Mouse (Mus musculus) limb, embryonic 14.5 days (tissue): Measurements from ENCODE around the gene Selenow. TPM values are rescaled to one million over a fixed set of nuclear protein-coding genes. Genes with fewer than 3 reads are reported as not detected.

Source experiments
- ATAC-seq: fragments of 200-750 bp; cut with Nextera tagmentation; 2 replicates; pipeline ENCODE4 v1.8.0; 2017; ENCODE audit warnings: low read depth, moderate number of reproducible peaks, moderate TSS enrichment; ENCODE audit not compliant: low FRiP score
- DNase-seq: peaks from one replicate; pipeline ENCODE4 v3.0.0-alpha.2; 2015; ENCODE audit warnings: low spot score
- H3K27ac ChIP-seq: fragments of 300-500 bp; sonication (generic); replicated peaks from 2 replicates; pipeline ENCODE4 v1.5.1; 2014; ENCODE audit warnings: low read depth, mild to moderate bottlenecking, low read length, moderate library complexity, mixed read lengths
- H3K27me3 ChIP-seq: fragments of 300-500 bp; sonication (generic); 2 replicates; pipeline ENCODE4 v1.6.1; 2014; ENCODE audit warnings: low read length, mixed read lengths; ENCODE audit not compliant: control insufficient read depth, insufficient read depth
- H3K36me3 ChIP-seq: fragments of 300-500 bp; sonication (generic); 2 replicates; pipeline ENCODE4 v1.6.1; 2014; ENCODE audit warnings: mild to moderate bottlenecking, low read length, moderate library complexity, mixed read lengths; ENCODE audit not compliant: control insufficient read depth, insufficient read depth
- H3K4me1 ChIP-seq: fragments of 300-500 bp; sonication (generic); 2 replicates; pipeline ENCODE4 v1.6.1; 2014; ENCODE audit warnings: antibody characterized with exemption, low read length, mixed read lengths; ENCODE audit not compliant: control insufficient read depth, insufficient read depth
- H3K4me2 ChIP-seq: fragments of 300-500 bp; sonication (generic); replicated peaks from 2 replicates; pipeline ENCODE4 v1.6.1; 2014; ENCODE audit warnings: low read depth, mild to moderate bottlenecking, low read length, moderate library complexity; ENCODE audit not compliant: severe bottlenecking
- H3K4me3 ChIP-seq: fragments of 300-500 bp; sonication (generic); replicated peaks from 2 replicates; pipeline ENCODE4 v1.5.1; 2014; ENCODE audit warnings: low read length
- H3K9ac ChIP-seq: fragments of 300-500 bp; sonication (generic); 2 replicates; pipeline ENCODE4 v1.6.1; 2014; ENCODE audit warnings: mild to moderate bottlenecking, low read depth, low read length, moderate library complexity; ENCODE audit not compliant: severe bottlenecking
- H3K9me3 ChIP-seq: fragments of 300-500 bp; sonication (generic); 2 replicates; pipeline ENCODE4 v1.6.1; 2016; ENCODE audit warnings: low read length; ENCODE audit not compliant: control insufficient read depth
- POLR2A ChIP-seq: fragments of 200-500 bp; IDR thresholded peaks from 2 replicates; pipeline ENCODE4 v1.8.0; 2012; ENCODE audit warnings: inconsistent platforms, mild to moderate bottlenecking, moderate library complexity, borderline replicate concordance; ENCODE audit not compliant: insufficient read depth, insufficient read length; ENCODE audit errors: extremely low read depth
- WGBS: fragments of 180-500 bp; shearing (Covaris S2); extraction: QIAGEN DNeasy Blood & Tissue Kit; methylation state at CpG from one replicate; pipeline ENCODE4 v1.1.7; 2014; 5-methylcytosine and 5-hydroxymethylcytosine counted together
- polyA plus RNA-seq, 2 experiments: library from polyadenylated mRNA; depleted of rRNA in 1 of 2; stranded (reverse) in 1 of 2; unstranded in 1 of 2; fragments of >200 nt; fragmentation: Nextera tagmentation in 1 of 2; extraction: Ambion mirVana in 1 of 2; gene quantifications; 2 replicates each; pipeline versions ENCODE4 v1.2.1 to v1.2.3; 2012 to 2014

Gene Selenow
- polyA plus RNA-seq, 2 experiments: 588 to 1,065 TPM

- ATAC-seq: no peak
- H3K36me3 ChIP-seq: peaks cover 28% of the 10 kb centered on the region
- H3K9ac ChIP-seq: no peak overlapping the region
- H3K27ac ChIP-seq: no peak overlapping the region
- no peaks in the 10 kb centered on the region for H3K9me3 ChIP-seq
- no peak for DNase-seq
- no peak overlapping the region for H3K4me2 ChIP-seq
- H3K4me3 ChIP-seq: no peak overlapping the region
- WGBS: 43% methylated on average over 16 of the region's 16 CpGs
- H3K4me1 ChIP-seq: no peaks in the 10 kb centered on the region
- no peaks in the 10 kb centered on the region for H3K27me3 ChIP-seq
- TF ChIP-seq POLR2A: no peak
These were observed 11.5 kb upstream of the Selenow start for GRCm38 (mm10) chr7:15933437-15934359.

GRCm38 (mm10) chr7:15931635-15932034 lies 9.4 kb upstream of the Selenow start:
- Histone ChIP-seq H3K4me1 (no peaks in the 10 kb centered on the region), H3K27ac (no peak overlapping the region), H3K4me3 (no peak overlapping the region), H3K4me2 (no peak overlapping the region), H3K27me3 (no peaks in the 10 kb centered on the region), H3K9me3 (no peaks in the 10 kb centered on the region), H3K36me3 (peaks cover 8% of the 10 kb centered on the region), H3K9ac (no peak overlapping the region)
- WGBS: 82% methylated on average over 3 of the region's 3 CpGs
- no peak for TF ChIP-seq POLR2A
- DNase-seq: no peak
- no peak for ATAC-seq

GRCm38 (mm10) chr7:15930543-15930942 lies 8.3 kb upstream of the Selenow start:
- H3K9me3 ChIP-seq: no peaks in the 10 kb centered on the region
- no peaks in the 10 kb centered on the region for H3K4me1 ChIP-seq
- ATAC-seq (no peak), DNase-seq (no peak)
- no peaks in the 10 kb centered on the region for H3K27me3 ChIP-seq
- no peak for TF ChIP-seq POLR2A
- no peak overlapping the region for H3K4me3 ChIP-seq
- H3K27ac ChIP-seq: no peak overlapping the region
- H3K36me3 ChIP-seq: no peaks in the 10 kb centered on the region
- H3K4me2 ChIP-seq: no peak overlapping the region
- H3K9ac ChIP-seq: no peak overlapping the region
- 62% methylated on average over 2 of the region's 2 CpGs for WGBS

- 63% methylated on average over 3 of the region's 4 CpGs for WGBS
- Histone ChIP-seq H3K4me1 (no peaks in the 10 kb centered on the region), H3K9me3 (no peaks in the 10 kb centered on the region), H3K9ac (no peak overlapping the region), H3K4me2 (no peak overlapping the region), H3K27ac (no peak overlapping the region), H3K27me3 (no peaks in the 10 kb centered on the region), H3K4me3 (no peak overlapping the region), H3K36me3 (no peaks in the 10 kb centered on the region)
- ATAC-seq (no peak), DNase-seq (peak; percentile 50)
- no peak for TF ChIP-seq POLR2A
These were observed 7.7 kb upstream of the Selenow start for GRCm38 (mm10) chr7:15929910-15930309.

- H3K9me3 ChIP-seq: no peaks in the 10 kb centered on the region
- H3K4me3 ChIP-seq: peak overlapping the region; percentile 79
- peak overlapping the region; percentile 80 for H3K4me2 ChIP-seq
- no peak for TF ChIP-seq POLR2A
- WGBS: 0% methylated on average over 10 of the region's 10 CpGs
- peaks cover 14% of the 10 kb centered on the region for H3K4me1 ChIP-seq
- ATAC-seq: peak; percentile 48
- no peaks in the 10 kb centered on the region for H3K27me3 ChIP-seq
- H3K36me3 ChIP-seq: peaks cover 30% of the 10 kb centered on the region
- peak overlapping the region; percentile 87 for H3K27ac ChIP-seq
- H3K9ac ChIP-seq: peak overlapping the region; percentile 82
- peak; percentile 68 for DNase-seq
These were observed 406 bp downstream of the Selenow start for GRCm38 (mm10) chr7:15921796-15922195.
